Comparison of ENCODE assay signal across 15 mouse cellular contexts in the genomic region with DNA sequence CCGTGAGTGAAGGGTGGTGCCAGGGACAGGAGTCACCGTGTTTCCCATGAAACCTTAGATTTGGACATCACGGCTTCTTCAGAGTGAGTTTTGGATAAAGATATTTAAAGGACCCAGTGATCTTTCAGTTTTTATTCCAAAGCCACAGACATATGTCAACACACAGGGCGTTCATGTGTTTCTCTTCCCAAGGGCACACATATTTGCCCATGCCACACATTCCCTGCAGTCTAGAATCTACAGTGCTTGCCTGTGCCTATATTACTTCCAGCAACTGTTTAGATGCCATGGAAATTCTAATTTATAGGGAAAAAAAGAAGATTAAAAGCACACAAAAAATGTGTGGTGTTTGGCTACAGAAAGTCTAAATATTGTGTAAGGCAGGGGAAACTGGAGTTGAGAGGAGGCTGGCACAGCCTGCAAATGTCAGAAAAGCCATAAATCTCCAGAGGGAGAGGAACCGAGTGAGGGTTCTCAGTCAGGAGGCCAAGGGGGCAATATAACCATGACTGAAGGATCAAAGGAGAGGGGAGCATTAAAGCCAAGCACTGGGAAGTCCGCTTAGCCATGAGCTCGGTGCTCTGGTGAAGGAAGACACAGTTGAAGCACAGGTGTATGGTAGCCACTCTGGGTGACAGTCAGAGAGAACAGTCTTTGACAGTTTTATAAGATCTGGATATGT.
DNase-seq lines count a peak whose midpoint lies in the region; ATAC-seq and TF ChIP-seq lines count a peak whose summit lies in the region.
"Had no signal": no experiment of that assay in that cellular context is flagged by ENCODE, and none has a peak within 500 bp of the region (broad histone marks: within the 10 kb centered on the region; RNA-seq: fewer than 3 reads in every experiment).

No protein-coding gene starts in this region.

- no peaks in the 10 kb centered on the region for H3K27me3 ChIP-seq in kidney, postnatal 0 days (ENCODE audit: insufficient read depth, low read length)
- H3K27me3 ChIP-seq in intestine, embryonic 15.5 days (replicated peaks): no peaks in the 10 kb centered on the region
- no peaks in the 10 kb centered on the region for H3K27me3 ChIP-seq in small intestine, adult 2 months (ENCODE audit: control insufficient read depth, insufficient read depth, low read length)
- H3K27me3 ChIP-seq: forebrain, embryonic 13.5 days; liver, embryonic 12.5 days; neural tube, embryonic 13.5 days had no signal

- no peak overlapping the region for H3K9ac ChIP-seq in kidney, postnatal 0 days (ENCODE audit: low read depth, low read length)
- no peak overlapping the region for H3K9ac ChIP-seq in intestine, embryonic 15.5 days
- H3K9ac ChIP-seq: forebrain, embryonic 13.5 days; liver, embryonic 12.5 days; neural tube, embryonic 13.5 days had no signal

- 25% methylated on average over 7 of the region's 7 CpGs for WGBS in kidney, postnatal 0 days
- 54% methylated on average over 7 of the region's 7 CpGs for WGBS in intestine, embryonic 15.5 days
- WGBS in small intestine, adult 2 months: 27% methylated on average over 7 of the region's 7 CpGs

- no peaks in the 10 kb centered on the region for H3K9me3 ChIP-seq in kidney, postnatal 0 days (replicated peaks; ENCODE audit: low read length)
- H3K9me3 ChIP-seq in intestine, embryonic 15.5 days: no peaks in the 10 kb centered on the region
- H3K9me3 ChIP-seq: forebrain, embryonic 13.5 days; heart, embryonic 10.5 days; liver, embryonic 12.5 days; neural tube, embryonic 13.5 days had no signal

- no peaks in the 10 kb centered on the region for H3K36me3 ChIP-seq in kidney, postnatal 0 days (ENCODE audit: insufficient read depth, low read length)
- H3K36me3 ChIP-seq in intestine, embryonic 15.5 days: no peaks in the 10 kb centered on the region
- H3K36me3 ChIP-seq in small intestine, adult 2 months (ENCODE audit: control insufficient read depth, insufficient read depth, low read length): no peaks in the 10 kb centered on the region
- H3K36me3 ChIP-seq: heart, embryonic 10.5 days; liver, embryonic 12.5 days; neural tube, embryonic 13.5 days had no signal

- H3K27ac ChIP-seq in kidney, postnatal 0 days: peak overlapping the region; percentile 81
- peak overlapping the region; percentile 41; the same call in 1 of the 2 replicates for H3K27ac ChIP-seq in intestine, embryonic 15.5 days
- H3K27ac ChIP-seq in small intestine, adult 2 months (ENCODE audit: insufficient read depth, low read depth, low read length): 0 out of 2 replicates have a peak overlapping the region, but pooled peaks have one; percentile 14
- H3K27ac ChIP-seq: forebrain, embryonic 13.5 days; heart, embryonic 10.5 days; liver, embryonic 12.5 days had no signal

- ATAC-seq in kidney, postnatal 0 days (replicated peaks; ENCODE audit: low FRiP score, low read depth): no peak
- ATAC-seq in intestine, embryonic 15.5 days: peak; percentile 68
- ATAC-seq in erythroid progenitor cell, adult 5-6 weeks (replicated peaks; ENCODE audit: low FRiP score, poor library complexity, severe bottlenecking): no peak
- ATAC-seq: forebrain, embryonic 13.5 days; liver, embryonic 12.5 days had no signal

- H3K4me2 ChIP-seq in kidney, postnatal 0 days (ENCODE audit: low read length): no peak overlapping the region
- peak overlapping the region; percentile 20; the same call in 1 of the 2 replicates for H3K4me2 ChIP-seq in intestine, embryonic 15.5 days (replicated peaks)
- H3K4me2 ChIP-seq: forebrain, embryonic 13.5 days; liver, embryonic 12.5 days; neural tube, embryonic 13.5 days had no signal

- peaks cover 24% of the 10 kb centered on the region; the same call in 1 of the 2 replicates for H3K4me1 ChIP-seq in kidney, postnatal 0 days (replicated peaks; ENCODE audit: insufficient read depth, low read length)
- peaks cover 14% of the 10 kb centered on the region for H3K4me1 ChIP-seq in intestine, embryonic 15.5 days (replicated peaks)
- peaks cover 15% of the 10 kb centered on the region; the same call in 1 of the 2 replicates for H3K4me1 ChIP-seq in small intestine, adult 2 months (ENCODE audit: control insufficient read depth, insufficient read depth, insufficient read length, low read length)

- peak; percentile 50 for DNase-seq in adrenal gland, postnatal 14 days
- DNase-seq in adrenal gland, adult 18-20 months (ENCODE audit: low spot score in 2 of 2): no peak
- peak; percentile 66 for DNase-seq in kidney, postnatal 0 days (ENCODE audit: low spot score)
- DNase-seq in kidney, postnatal 25 days: no peak
- no peak for DNase-seq in spleen, postnatal 4 days (ENCODE audit: low spot score in 2 of 2)
- DNase-seq: cerebellum, adult 8-10 months; embryo, embryonic 11 days; kidney, adult 11 months had no signal

- no peak for TF ChIP-seq CTCF in kidney, postnatal 0 days (IDR thresholded peaks at IDR 0.05; ENCODE audit: low read depth)
- TF ChIP-seq CTCF in small intestine, adult 2 months (IDR thresholded peaks at IDR 0.05; ENCODE audit: extremely low read depth, insufficient read length, insufficient replicate concordance, low read depth, low read length): no peak

- no peak overlapping the region for H3K4me3 ChIP-seq in kidney, postnatal 0 days (replicated peaks; ENCODE audit: low read depth, low read length)
- no peak overlapping the region for H3K4me3 ChIP-seq in intestine, embryonic 15.5 days (replicated peaks)
- no peak overlapping the region for H3K4me3 ChIP-seq in small intestine, adult 2 months (ENCODE audit: low read depth, low read length)
- H3K4me3 ChIP-seq: forebrain, embryonic 13.5 days; heart, embryonic 10.5 days; liver, embryonic 12.5 days; neural tube, embryonic 13.5 days had no signal

- no peak for TF ChIP-seq POLR2A in small intestine, adult 2 months (IDR thresholded peaks at IDR 0.05; ENCODE audit: low read depth, low read length)

Comparison
In these comparisons a context has a peak if more than half of its experiments do, and no peak if none do; other contexts are left out.
1. DNase-seq: peak in adrenal gland, postnatal 14 days (single experiment) and kidney, postnatal 0 days (single experiment); none in adrenal gland, adult 18-20 months (0 of 2), kidney, postnatal 25 days (0 of 2) and spleen, postnatal 4 days (0 of 2).
2. H3K27ac ChIP-seq: peak in every context shown above with its lines; median percentile 81 in kidney, postnatal 0 days; 41 in intestine, embryonic 15.5 days; 14 in small intestine, adult 2 months.